10 mouse cellular contexts compared by ENCODE assay signal in the genomic region with DNA sequence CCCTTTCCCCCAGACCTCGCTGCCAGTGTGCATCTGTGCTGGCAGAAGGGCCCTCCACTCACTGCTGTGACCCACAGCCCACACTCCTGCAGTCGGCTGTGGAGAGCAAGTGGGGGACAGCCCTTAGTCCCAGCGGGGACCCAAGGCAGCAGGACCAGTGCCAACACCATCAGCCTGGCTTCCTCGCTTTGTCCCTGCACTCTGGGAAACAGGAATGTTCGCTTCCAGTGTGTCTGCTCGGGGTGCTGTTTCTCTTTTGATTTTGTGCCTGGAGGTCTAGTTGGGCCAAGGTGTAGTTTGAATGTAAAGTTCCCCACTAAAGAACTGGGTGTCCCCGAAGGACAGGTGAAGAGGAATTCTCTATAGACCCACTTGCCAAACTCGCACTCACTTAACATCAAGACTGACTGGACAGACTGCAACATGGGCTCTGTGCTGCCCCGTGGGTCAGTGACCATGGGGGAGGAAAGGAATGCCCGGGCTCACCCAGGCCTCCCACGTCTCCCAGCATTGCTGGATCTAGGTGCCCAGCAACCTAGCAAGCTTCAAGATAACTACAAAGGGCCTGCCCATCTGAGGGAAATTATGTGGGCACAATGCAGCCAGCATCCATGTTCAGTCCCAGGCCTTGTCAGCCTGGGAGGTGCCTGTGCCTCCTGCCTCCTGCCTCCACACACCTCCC. TPM values are rescaled to one million over a fixed set of nuclear protein-coding genes. Genes with fewer than 3 reads are reported as not detected.
DNase-seq lines count a peak whose midpoint lies in the region; ATAC-seq lines count a peak whose summit lies in the region.
"Had no signal": no experiment of that assay in that cellular context is flagged by ENCODE, and none has a peak within 500 bp of the region (broad histone marks: within the 10 kb centered on the region; RNA-seq: fewer than 3 reads in every experiment).

No protein-coding gene starts in this region.

- no peaks in the 10 kb centered on the region for H3K27me3 ChIP-seq in embryonic facial prominence, embryonic 14.5 days (replicated peaks; ENCODE audit: control insufficient read depth, insufficient read depth, low read length)
- no peaks in the 10 kb centered on the region for H3K27me3 ChIP-seq in limb, embryonic 13.5 days

- H3K36me3 ChIP-seq in embryonic facial prominence, embryonic 14.5 days (ENCODE audit: control insufficient read depth, insufficient read depth, low read length), result 0 out of 2 replicates have a peak, but pooled peaks cover 4% of the 10 kb centered on the region
- 0 out of 2 replicates have a peak, but pooled peaks cover 6% of the 10 kb centered on the region for H3K36me3 ChIP-seq in limb, embryonic 13.5 days

- peak; percentile 55 to 67 for DNase-seq in kidney, postnatal 25 days
- DNase-seq in kidney, adult 18-20 months, result no peak
- DNase-seq in cerebellum, postnatal 10 days, result peak; percentile 76 to 83
- DNase-seq in embryonic facial prominence, embryonic 14.5 days (ENCODE audit: low spot score), result no peak
- no peak for DNase-seq in frontal cortex, postnatal 14 days (ENCODE audit: low spot score in 2 of 2)
- no peak for DNase-seq in thymus, postnatal 0 days (ENCODE audit: low spot score)
- no peak for DNase-seq in adrenal gland, postnatal 36 days
- DNase-seq: retina, postnatal 1 day had no signal

- peaks cover 13% of the 10 kb centered on the region for H3K4me1 ChIP-seq in embryonic facial prominence, embryonic 14.5 days (ENCODE audit: control insufficient read depth, insufficient read depth, low read length)
- H3K4me1 ChIP-seq in limb, embryonic 13.5 days, result peaks cover 57% of the 10 kb centered on the region

- 69% methylated on average over 9 of the region's 11 CpGs for WGBS in embryonic facial prominence, embryonic 14.5 days
- 74% methylated on average over 11 of the region's 11 CpGs for WGBS in limb, embryonic 13.5 days

- H3K9me3 ChIP-seq in embryonic facial prominence, embryonic 14.5 days (ENCODE audit: control insufficient read depth, low read length), result no peaks in the 10 kb centered on the region
- H3K9me3 ChIP-seq in limb, embryonic 13.5 days, result no peaks in the 10 kb centered on the region

- H3K4me3 ChIP-seq in embryonic facial prominence, embryonic 14.5 days (ENCODE audit: low read depth, low read length), result no peak overlapping the region
- no peak overlapping the region for H3K4me3 ChIP-seq in limb, embryonic 13.5 days

- no peak overlapping the region; the same call in 1 of the 2 replicates for H3K27ac ChIP-seq in embryonic facial prominence, embryonic 14.5 days (replicated peaks; ENCODE audit: low read depth, low read length)
- no peak overlapping the region for H3K27ac ChIP-seq in limb, embryonic 13.5 days

- H3K9ac ChIP-seq in embryonic facial prominence, embryonic 14.5 days (ENCODE audit: low read depth, low read length), result 0 out of 2 replicates have a peak overlapping the region, but pooled peaks have one; percentile 14
- H3K9ac ChIP-seq in limb, embryonic 13.5 days, result peak overlapping the region; percentile 3; the same call in 1 of the 2 replicates

- ATAC-seq in embryonic facial prominence, embryonic 14.5 days (ENCODE audit: low read depth), result no peak
- ATAC-seq in limb, embryonic 13.5 days (ENCODE audit: low FRiP score, low read depth), result no peak

- no peak overlapping the region for H3K4me2 ChIP-seq in embryonic facial prominence, embryonic 14.5 days (ENCODE audit: low read depth, low read length)
- no peak overlapping the region for H3K4me2 ChIP-seq in limb, embryonic 13.5 days (replicated peaks)

RNA-seq across cellular contexts. Expression of a gene that starts 13.6 kb away (rescaled TPM):
- 5.2 and 5.5 TPM in 2 replicates for polyA plus RNA-seq in embryonic facial prominence, embryonic 14.5 days (2014; fragmentation: Nextera tagmentation; extraction: Ambion mirVana)
- polyA plus RNA-seq in limb, embryonic 13.5 days (2015; fragmentation: Nextera tagmentation; extraction: Ambion mirVana), result 3.5 and 3.9 TPM in 2 replicates
- 0.54 and 0.79 TPM in 2 replicates for polyA plus RNA-seq in thymus, postnatal 0 days (2015; fragmentation: Nextera tagmentation; extraction: Ambion mirVana)
- under 1 TPM; 0.49 to 0.79 TPM for total RNA-seq in adrenal gland, postnatal 36 days (2021)

RNA-seq across cellular contexts. Expression of a gene that starts 14.0 kb away (rescaled TPM):
- polyA plus RNA-seq in embryonic facial prominence, embryonic 14.5 days (2014; fragmentation: Nextera tagmentation; extraction: Ambion mirVana), result 2.0 and 2.8 TPM in 2 replicates
- 1.4 and 1.9 TPM in 2 replicates for polyA plus RNA-seq in limb, embryonic 13.5 days (2015; fragmentation: Nextera tagmentation; extraction: Ambion mirVana)
- polyA plus RNA-seq in thymus, postnatal 0 days (2015; fragmentation: Nextera tagmentation; extraction: Ambion mirVana), result 5.5 and 7.4 TPM in 2 replicates
- 10 to 100 TPM; 15.2 to 17.9 TPM for total RNA-seq in adrenal gland, postnatal 36 days (2021)

RNA-seq across cellular contexts. Expression of a gene that starts 31.5 kb away (rescaled TPM):
- polyA plus RNA-seq in embryonic facial prominence, embryonic 14.5 days (2014; fragmentation: Nextera tagmentation; extraction: Ambion mirVana), result 5.1 and 6.7 TPM in 2 replicates
- 3.5 and 4.6 TPM in 2 replicates for polyA plus RNA-seq in limb, embryonic 13.5 days (2015; fragmentation: Nextera tagmentation; extraction: Ambion mirVana)
- polyA plus RNA-seq in thymus, postnatal 0 days (2015; fragmentation: Nextera tagmentation; extraction: Ambion mirVana), result 5.2 and 6.1 TPM in 2 replicates
- total RNA-seq in adrenal gland, postnatal 36 days (2021), result 1 to 10 TPM; 2.8 to 4.7 TPM

RNA-seq across cellular contexts. Expression of a gene that starts 39.0 kb away (rescaled TPM):
- polyA plus RNA-seq in embryonic facial prominence, embryonic 14.5 days (2014; fragmentation: Nextera tagmentation; extraction: Ambion mirVana), result 11.5 and 11.8 TPM in 2 replicates
- polyA plus RNA-seq in limb, embryonic 13.5 days (2015; fragmentation: Nextera tagmentation; extraction: Ambion mirVana), result 2.8 and 4.5 TPM in 2 replicates
- not detected in 2 replicates for polyA plus RNA-seq in thymus, postnatal 0 days (2015; fragmentation: Nextera tagmentation; extraction: Ambion mirVana)
- total RNA-seq in adrenal gland, postnatal 36 days (2021), result not detected
- polyA plus RNA-seq: testis, adult 2 months had no signal

RNA-seq across cellular contexts. Expression of a gene that starts 40.2 kb away (rescaled TPM):
- 106 and 107 TPM in 2 replicates for polyA plus RNA-seq in embryonic facial prominence, embryonic 14.5 days (2014; fragmentation: Nextera tagmentation; extraction: Ambion mirVana)
- 98.3 and 109 TPM in 2 replicates for polyA plus RNA-seq in limb, embryonic 13.5 days (2015; fragmentation: Nextera tagmentation; extraction: Ambion mirVana)
- polyA plus RNA-seq in thymus, postnatal 0 days (2015; fragmentation: Nextera tagmentation; extraction: Ambion mirVana), result 110 and 112 TPM in 2 replicates
- 10 to 100 TPM; 71.0 to 87.5 TPM for total RNA-seq in adrenal gland, postnatal 36 days (2021)

Comparison
In these comparisons a context has a peak if more than half of its experiments do, and no peak if none do; other contexts are left out.
1. DNase-seq: peak in kidney, postnatal 25 days (2 of 2) and cerebellum, postnatal 10 days (2 of 2); none in kidney, adult 18-20 months (single experiment), embryonic facial prominence, embryonic 14.5 days (single experiment), frontal cortex, postnatal 14 days (0 of 2), thymus, postnatal 0 days (single experiment) and adrenal gland, postnatal 36 days (0 of 2).